Mouse (Mus musculus) 3134 (cell line): ENCODE measurements at regions not wholly inside any gene's neighbourhood (a gene's known extent, or its start where the extent isn't known, plus 50 kb on each side); places are given as distances from the start of the nearest gene placed in this dataset.
"Not testable (repeated sequence)": the region's sequence is repeated elsewhere in the genome, so short reads cannot be mapped to it uniquely, and the experiment has no call there.

Experiments used
- DNase-seq: peaks from one replicate; pipeline ENCODE4 v3.0.0-alpha.2; 2011; ENCODE audit warnings: low spot score; ENCODE audit not compliant: insufficient read length; ENCODE audit errors: extremely low read depth

GRCm38 (mm10) chr17:13432256-13432655 lies 77.9 kb downstream of the Tcp10c start:
- DNase-seq, result not testable (repeated sequence)

DNA sequence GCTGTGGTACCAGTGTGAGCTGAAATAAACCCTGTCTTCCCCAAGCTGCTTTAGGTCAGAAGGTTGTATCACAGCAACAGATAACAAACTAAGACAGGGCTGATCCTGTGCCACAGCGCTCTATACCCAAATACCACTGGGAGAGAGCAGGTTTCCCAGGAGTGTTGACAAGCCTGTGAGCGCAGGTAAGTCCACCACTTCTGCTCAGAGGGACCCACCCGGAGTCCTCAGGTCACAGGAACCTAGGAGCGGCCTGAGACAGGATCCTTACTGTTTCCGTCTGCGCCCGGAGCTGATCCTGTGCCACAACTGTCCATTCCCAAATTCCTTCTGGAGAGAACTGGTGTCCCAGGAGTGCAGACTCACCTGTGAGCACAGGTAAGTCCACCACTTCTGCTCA lies 79.8 kb downstream of the Tcp10c start:
- DNase-seq, result not testable (repeated sequence)

DNA sequence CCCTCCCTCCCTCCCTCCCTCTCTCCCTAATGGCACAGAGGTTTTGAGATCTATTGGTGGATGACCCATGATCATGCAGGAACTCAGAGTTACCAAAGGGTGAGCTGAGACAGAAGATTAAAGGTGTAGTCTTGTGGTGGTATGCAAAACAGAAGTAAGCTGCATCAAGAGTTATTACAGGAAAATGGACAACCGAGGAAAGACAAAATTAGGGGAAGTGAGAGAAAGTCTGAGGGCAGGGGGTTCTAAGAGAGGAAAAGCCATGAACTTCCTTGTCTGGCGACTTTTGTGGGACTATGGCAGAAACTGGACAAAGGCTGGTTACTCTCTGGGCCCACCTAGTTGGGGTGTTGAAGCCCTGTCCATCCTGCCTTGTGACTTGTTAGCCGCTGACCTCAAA lies 84.4 kb downstream of the Tcp10c start:
- not testable (repeated sequence) for DNase-seq

DNA sequence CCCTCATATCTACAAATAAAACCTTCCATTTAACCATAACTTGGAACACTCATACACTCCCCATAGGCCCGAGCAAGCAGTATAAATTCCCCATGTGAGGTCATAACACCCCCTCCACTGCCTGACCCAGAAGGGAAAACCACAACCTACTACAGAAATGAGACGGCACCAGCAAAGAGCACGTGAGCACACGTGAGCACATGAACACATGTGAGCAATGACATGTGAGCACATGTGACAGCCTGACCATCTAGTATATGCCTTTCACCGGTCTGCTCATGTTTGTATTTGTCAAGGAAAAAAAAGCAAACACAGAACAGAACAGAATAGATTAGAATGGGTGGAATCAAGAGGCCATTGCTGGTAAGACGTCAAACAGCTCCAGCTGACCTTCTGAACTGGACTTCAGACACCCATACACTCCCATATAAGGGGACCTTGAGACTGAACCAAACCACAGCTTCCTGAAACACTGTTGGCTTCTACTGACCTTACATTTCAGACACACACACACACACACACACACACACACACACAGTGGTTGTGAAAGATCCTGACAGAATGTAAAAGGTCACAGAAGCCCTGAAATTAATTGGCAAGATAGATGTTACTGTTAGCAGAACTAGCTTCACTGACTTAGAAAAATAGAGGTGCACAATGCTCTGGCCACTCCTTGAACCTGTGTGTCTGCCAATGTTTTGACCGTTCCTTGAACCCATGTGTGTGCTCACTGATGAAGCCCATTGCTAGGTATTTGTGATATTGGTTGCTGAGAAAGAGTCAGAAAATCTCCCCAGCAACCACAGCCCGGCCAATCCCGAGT lies 86.5 kb downstream of the Tcp10c start:
- DNase-seq, result not testable (repeated sequence)

DNA sequence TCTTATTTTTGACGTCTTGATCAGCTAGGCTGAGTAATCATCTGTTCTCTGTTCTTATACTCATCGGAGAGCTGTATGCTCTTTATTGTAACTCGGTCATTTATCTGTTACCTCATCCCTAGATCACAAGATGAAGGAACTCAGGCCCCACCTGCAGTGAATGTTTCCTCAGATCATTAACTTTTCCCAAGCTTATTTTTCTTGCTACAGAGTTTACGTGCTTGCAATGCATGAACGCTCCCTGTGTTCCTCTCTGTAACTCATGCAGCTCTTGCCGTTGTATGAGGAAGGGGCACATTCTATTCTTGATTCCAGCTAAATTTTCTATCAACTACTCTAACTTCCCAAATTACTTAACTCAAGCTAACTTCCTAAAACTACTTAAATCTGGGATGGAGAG lies 87.9 kb downstream of the Tcp10c start:
- DNase-seq, result not testable (repeated sequence)

DNA sequence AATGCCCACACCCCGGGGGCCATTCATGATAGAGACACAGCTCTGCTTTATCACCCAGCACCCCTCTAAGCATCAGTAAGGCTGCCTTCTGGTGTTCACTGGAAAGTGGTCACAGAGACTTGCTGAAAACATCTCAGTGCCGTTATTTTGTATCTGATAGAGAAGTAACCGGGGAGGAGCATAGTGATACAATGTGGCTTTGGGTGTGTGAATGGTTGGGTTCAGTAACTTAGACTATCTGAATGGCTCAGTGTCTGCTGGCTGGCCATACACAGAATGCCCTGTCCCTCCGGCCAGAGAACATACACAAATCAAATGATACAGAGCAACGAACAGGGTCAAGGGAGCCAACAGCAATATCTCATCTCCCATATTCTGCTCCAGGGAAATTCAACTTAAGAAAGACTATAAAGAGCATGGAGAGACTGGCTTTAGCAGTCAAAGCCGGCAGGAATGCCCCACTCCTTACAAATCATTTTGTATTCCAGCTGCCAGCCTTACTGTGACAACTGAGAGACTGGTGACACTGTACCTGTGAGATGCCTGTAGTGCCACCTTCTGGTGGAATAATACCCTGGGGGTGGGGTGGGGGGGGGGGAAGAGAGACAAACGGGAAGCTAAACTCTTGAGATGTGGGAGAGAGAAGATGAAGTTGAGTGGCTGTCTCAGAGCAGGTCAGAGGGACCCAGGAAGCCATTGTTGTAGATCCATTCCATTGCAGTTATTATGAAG lies 102.7 kb downstream of the Tcp10c start:
- DNase-seq, result not testable (repeated sequence)

GRCm38 (mm10) chr17:13457942-13458341 lies 103.6 kb downstream of the Tcp10c start:
- DNase-seq, result not testable (repeated sequence)

DNA sequence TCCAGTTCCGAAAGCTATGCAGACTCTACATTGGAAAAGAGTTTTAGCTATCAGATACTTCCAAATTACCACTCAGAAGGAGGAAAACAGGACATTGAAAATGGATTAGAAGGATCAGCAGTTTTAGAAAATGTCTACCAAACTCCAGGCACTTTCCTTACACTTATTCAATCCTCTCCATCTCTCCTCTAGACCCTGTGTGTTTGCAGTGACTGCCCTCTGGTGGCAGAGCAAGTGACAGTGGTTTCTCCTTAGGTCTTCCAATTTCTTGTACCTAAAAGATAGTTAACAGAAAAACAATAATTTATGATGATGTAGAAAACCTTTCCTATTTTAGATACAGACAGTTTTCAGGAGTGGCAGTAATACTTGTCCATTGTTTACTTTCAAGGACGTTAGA lies 104.4 kb downstream of the Tcp10c start:
- not testable (repeated sequence) for DNase-seq

GRCm38 (mm10) chr17:13462663-13463062 lies 108.3 kb downstream of the Tcp10c start:
- not testable (repeated sequence) for DNase-seq

DNA sequence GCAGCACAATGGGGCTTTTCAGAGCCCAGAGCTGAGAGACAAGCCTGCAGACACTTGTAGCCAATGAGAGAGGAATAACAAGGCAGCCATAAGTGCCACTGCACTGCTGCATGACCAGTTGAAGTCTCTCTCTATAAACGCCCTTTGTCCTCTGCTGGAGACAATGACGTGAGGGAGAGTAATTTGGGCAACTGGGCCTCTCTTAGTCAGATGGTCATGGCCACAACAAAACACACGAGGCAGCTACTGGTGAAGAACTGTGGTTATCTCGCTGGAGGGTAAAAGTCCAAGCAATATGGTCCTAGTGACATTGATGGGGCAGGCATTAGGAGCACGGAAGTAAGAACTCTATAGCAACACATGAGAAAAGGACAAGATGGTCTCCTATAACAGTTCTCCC lies 111.5 kb downstream of the Tcp10c start:
- DNase-seq, result not testable (repeated sequence)

DNA sequence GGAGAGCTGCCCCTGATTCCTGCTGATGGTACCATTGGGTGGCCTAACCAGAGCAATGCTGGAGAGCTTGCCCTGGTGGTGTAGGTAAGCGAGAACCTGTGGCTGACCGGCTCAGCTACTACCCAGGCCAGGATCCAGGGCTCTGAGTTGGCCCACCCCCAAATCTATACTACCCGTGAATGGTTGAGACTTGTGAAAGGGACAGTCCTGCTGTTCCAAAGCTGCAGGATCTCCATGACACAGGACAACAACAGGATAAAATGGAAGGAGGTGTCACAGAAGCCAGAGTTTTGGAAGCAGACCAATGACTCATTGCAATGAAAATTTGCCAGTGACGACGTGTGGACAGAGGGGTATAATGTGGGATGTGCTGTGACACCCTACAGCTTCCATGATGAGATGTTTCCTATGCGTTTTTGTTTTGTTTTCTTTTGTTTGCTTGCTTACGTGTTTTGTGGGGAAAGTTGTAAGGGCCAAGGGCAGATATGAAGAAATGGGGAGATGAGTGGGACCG lies 115.6 kb downstream of the Tcp10c start:
- peak; percentile 38 for DNase-seq

- DNase-seq, result peak; percentile 33
Observed at GRCm38 (mm10) chr17:13472460-13473062, 118.2 kb downstream of the Tcp10c start.

DNA sequence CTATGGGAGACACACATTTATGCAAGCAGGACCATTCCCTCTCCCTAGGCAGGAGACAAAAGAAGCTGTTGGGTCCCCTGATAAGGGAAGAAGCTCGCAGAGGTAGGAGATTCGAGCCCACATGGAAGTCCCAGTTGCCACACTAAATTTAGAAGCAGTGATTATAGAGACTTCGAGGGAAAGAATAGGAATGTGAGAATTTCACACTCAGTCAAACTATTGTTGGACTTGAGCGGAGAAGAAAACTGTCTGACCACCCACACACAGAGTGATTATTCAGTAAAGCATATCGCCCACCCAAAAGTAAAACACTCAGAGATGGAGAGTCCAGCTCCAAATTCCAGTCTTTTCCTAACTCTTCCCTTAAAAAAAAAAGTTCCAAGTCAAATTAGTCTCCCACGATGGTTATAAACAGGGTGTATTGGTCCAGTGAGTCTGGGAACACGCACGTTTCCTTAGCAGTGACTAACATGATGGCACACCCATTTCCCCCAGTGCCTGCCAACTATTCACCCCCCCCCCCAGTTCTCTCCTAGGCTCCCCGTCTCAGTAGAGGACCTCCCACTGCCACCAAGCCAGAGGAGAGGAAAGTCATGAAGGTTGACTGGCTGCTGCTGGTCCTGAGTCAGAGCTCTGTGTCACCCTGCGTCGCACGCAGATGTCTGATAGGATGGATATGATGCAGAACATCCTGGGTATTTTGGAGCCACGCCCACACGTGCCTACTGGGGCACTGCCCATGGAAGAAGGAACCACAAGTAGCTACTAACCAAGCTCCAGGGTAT lies 120.1 kb downstream of the Tcp10c start:
- peak; percentile 76 for DNase-seq

DNA sequence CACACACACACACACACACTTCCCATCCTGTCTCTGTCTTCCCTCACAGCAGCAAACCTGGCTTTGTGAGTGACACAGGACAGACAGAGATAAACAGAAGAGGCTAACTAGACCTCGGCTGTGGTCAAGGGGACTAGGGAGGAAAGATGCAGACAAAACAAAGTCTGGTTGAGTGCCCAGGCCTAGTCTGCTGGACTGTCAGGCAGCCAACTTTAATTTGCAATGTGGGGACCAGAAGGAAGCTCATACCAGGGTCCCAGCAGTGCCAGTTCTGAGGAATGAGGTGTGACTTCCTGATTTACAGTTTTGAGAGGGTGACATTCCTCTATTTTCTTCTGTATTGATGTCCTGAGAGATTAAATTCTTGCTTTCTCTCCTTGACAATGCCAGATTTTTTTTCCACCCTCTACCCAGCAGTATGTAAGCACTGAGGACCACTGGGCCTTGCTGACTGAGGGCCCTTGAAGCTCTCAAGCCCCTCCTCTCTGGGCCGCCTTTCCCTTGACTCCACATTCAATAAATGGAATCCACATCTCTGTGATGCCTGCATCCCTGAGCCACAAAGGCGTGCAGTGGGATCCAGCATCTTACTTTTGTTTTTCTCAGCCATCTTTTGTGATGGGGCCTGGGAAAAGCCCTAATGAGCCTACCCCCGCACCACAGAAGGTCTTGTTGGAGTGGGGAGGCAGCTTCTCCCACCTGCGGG lies 124.6 kb downstream of the Tcp10c start:
- DNase-seq, result no peak

- no peak for DNase-seq
Observed at GRCm38 (mm10) chr17:13479572-13480063, 125.2 kb downstream of the Tcp10c start.

DNA sequence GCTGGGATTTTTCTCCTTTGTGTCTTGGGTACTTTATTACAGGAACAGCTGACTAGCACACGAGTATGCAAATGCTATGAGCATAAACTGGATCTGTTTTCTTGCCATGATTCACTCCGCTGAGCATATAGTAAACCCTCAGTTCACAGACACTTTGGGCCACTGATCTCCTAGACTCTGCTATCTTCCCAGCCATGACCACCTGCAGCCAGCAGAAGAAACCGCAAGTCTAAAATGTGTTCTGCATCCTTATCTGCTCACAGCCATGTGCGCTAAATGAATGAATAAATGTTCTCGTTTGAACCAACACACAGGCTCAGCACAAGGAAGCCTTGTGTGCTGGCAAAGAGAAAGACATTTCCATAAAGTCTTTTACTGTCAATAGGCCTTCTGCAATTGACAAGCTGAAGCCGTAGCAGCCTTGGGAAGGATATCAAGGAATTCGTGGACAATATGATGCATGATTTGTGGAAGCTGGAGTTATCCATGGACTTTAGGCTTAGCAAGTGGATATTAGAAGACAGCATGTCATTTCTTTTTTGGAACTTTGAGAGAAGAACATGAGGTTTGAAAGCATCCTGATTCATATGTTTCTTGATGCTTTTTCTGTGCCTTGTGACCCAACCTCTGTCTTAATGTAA lies 127.2 kb downstream of the Tcp10c start:
- DNase-seq, result no peak

- DNase-seq, result no peak
Observed at GRCm38 (mm10) chr17:13482136-13482535, 127.8 kb downstream of the Tcp10c start.

GRCm38 (mm10) chr17:13487291-13488215 lies 133.2 kb downstream of the Tcp10c start:
- DNase-seq, result no peak
